Mouse (Mus musculus): ENCODE results near the gene Ppp1r12b. TPM values are rescaled to one million over a fixed set of nuclear protein-coding genes. Genes with fewer than 3 reads are reported as not detected.

The Ppp1r12b gene
- polyA plus RNA-seq, 1 experiment, result 4.4 TPM

- no peaks in the 10 kb centered on the region for H3K79me2 ChIP-seq (ENCODE audit: control insufficient read depth, insufficient read depth)
- TF ChIP-seq TCF12 (IDR thresholded peaks at IDR 0.05; ENCODE audit: insufficient read depth, poor library complexity, severe bottlenecking) (no peak), USF1 (IDR thresholded peaks at IDR 0.05; ENCODE audit: low read depth) (no peak), MYOG (IDR thresholded peaks at IDR 0.05; ENCODE audit: control insufficient read depth in 1 of 3, insufficient read depth in 1 of 3, insufficient read length in 2 of 3, low read depth in 2 of 3) (no peak), SRF (IDR thresholded peaks at IDR 0.05; ENCODE audit: control insufficient read depth, insufficient read length, low read depth) (no peak), E2F4 (IDR thresholded peaks at IDR 0.05; ENCODE audit: insufficient read depth) (no peak), REST (IDR thresholded peaks at IDR 0.05; ENCODE audit: insufficient read depth, insufficient read length) (no peak), MYOD1 (IDR thresholded peaks at IDR 0.05; ENCODE audit: control insufficient read depth in 1 of 3, insufficient read length in 2 of 3, low read depth in 2 of 3) (no peak), CEBPB (IDR thresholded peaks at IDR 0.05; ENCODE audit: insufficient read depth, poor library complexity, severe bottlenecking) (no peak), TCF3 (IDR thresholded peaks at IDR 0.05; ENCODE audit: insufficient read length, low read depth) (no peak), POLR2AphosphoS2 (IDR thresholded peaks at IDR 0.05; ENCODE audit: insufficient read length, low read depth) (no peak)
- no peaks in the 10 kb centered on the region for H3K36me3 ChIP-seq (ENCODE audit: control insufficient read depth, insufficient read depth)
- H3K27me3 ChIP-seq (ENCODE audit: control insufficient read depth, insufficient read depth, insufficient read length), result no peaks in the 10 kb centered on the region
- H3K4me3 ChIP-seq, result no peak overlapping the region
- H3ac ChIP-seq (ENCODE audit: control insufficient read depth, insufficient read length), result no peak overlapping the region
- no peak overlapping the region for H3K4me2 ChIP-seq (ENCODE audit: low read depth)
Measured at GRCm38 (mm10) chr1:134782797-134783196, 172.9 kb downstream of the Ppp1r12b start.

GRCm38 (mm10) chr1:134777936-134778548, 177.7 kb downstream of the Ppp1r12b start:
- TF ChIP-seq CEBPB (IDR thresholded peaks at IDR 0.05; ENCODE audit: insufficient read depth, poor library complexity, severe bottlenecking) (no peak), TCF12 (IDR thresholded peaks at IDR 0.05; ENCODE audit: insufficient read depth, poor library complexity, severe bottlenecking) (no peak), MYOD1 (IDR thresholded peaks at IDR 0.05; ENCODE audit: control insufficient read depth in 1 of 3, insufficient read length in 2 of 3, low read depth in 2 of 3) (no peak), USF1 (IDR thresholded peaks at IDR 0.05; ENCODE audit: low read depth) (no peak), MAX (IDR thresholded peaks at IDR 0.05; ENCODE audit: low read depth) (no peak)
- no peaks in the 10 kb centered on the region for H3K27me3 ChIP-seq (ENCODE audit: control insufficient read depth, insufficient read depth, insufficient read length)
- H3ac ChIP-seq (ENCODE audit: control insufficient read depth, insufficient read length), result no peak overlapping the region
- no peaks in the 10 kb centered on the region for H3K36me3 ChIP-seq (ENCODE audit: control insufficient read depth, insufficient read depth)
- H3K79me2 ChIP-seq (ENCODE audit: control insufficient read depth, insufficient read depth), result no peaks in the 10 kb centered on the region
- no peak overlapping the region for H3K4me3 ChIP-seq
- H3K4me2 ChIP-seq (ENCODE audit: low read depth), result no peak overlapping the region

GRCm38 (mm10) chr1:134777201-134777885, 178.4 kb downstream of the Ppp1r12b start:
- TF ChIP-seq MAX (IDR thresholded peaks at IDR 0.05; ENCODE audit: low read depth) (no peak), POLR2A (IDR thresholded peaks at IDR 0.05; ENCODE audit: insufficient read length, low read depth) (no peak), SRF (IDR thresholded peaks at IDR 0.05; ENCODE audit: control insufficient read depth, insufficient read length, low read depth) (no peak), TCF3 (IDR thresholded peaks at IDR 0.05; ENCODE audit: insufficient read length, low read depth) (no peak), TCF12 (IDR thresholded peaks at IDR 0.05; ENCODE audit: insufficient read depth, poor library complexity, severe bottlenecking) (no peak), POLR2AphosphoS2 (IDR thresholded peaks at IDR 0.05; ENCODE audit: insufficient read length, low read depth) (no peak), MYOD1 (IDR thresholded peaks at IDR 0.05; ENCODE audit: control insufficient read depth in 1 of 3, insufficient read length in 2 of 3, low read depth in 2 of 3) (no peak), USF1 (IDR thresholded peaks at IDR 0.05; ENCODE audit: low read depth) (no peak), MYOG (IDR thresholded peaks at IDR 0.05; ENCODE audit: control insufficient read depth in 1 of 3, insufficient read depth in 1 of 3, insufficient read length in 2 of 3, low read depth in 2 of 3) (no peak), CEBPB (IDR thresholded peaks at IDR 0.05; ENCODE audit: insufficient read depth, poor library complexity, severe bottlenecking) (no peak), REST (IDR thresholded peaks at IDR 0.05; ENCODE audit: insufficient read depth, insufficient read length) (no peak), E2F4 (IDR thresholded peaks at IDR 0.05; ENCODE audit: insufficient read depth) (no peak)
- no peaks in the 10 kb centered on the region for H3K36me3 ChIP-seq (ENCODE audit: control insufficient read depth, insufficient read depth)
- H3ac ChIP-seq (ENCODE audit: control insufficient read depth, insufficient read length), result no peak overlapping the region
- H3K79me2 ChIP-seq (ENCODE audit: control insufficient read depth, insufficient read depth), result no peaks in the 10 kb centered on the region
- no peaks in the 10 kb centered on the region for H3K27me3 ChIP-seq (ENCODE audit: control insufficient read depth, insufficient read depth, insufficient read length)
- no peak overlapping the region for H3K4me3 ChIP-seq
- no peak overlapping the region for H3K4me2 ChIP-seq (ENCODE audit: low read depth)

GRCm38 (mm10) chr1:134775631-134776030, 180.1 kb downstream of the Ppp1r12b start:
- Histone ChIP-seq H3K4me2 (ENCODE audit: low read depth) (no peak overlapping the region), H3ac (ENCODE audit: control insufficient read depth, insufficient read length) (no peak overlapping the region), H3K4me3 (no peak overlapping the region), H3K36me3 (ENCODE audit: control insufficient read depth, insufficient read depth) (no peaks in the 10 kb centered on the region), H3K27me3 (ENCODE audit: control insufficient read depth, insufficient read depth, insufficient read length) (no peaks in the 10 kb centered on the region), H3K79me2 (ENCODE audit: control insufficient read depth, insufficient read depth) (no peaks in the 10 kb centered on the region)
- TF ChIP-seq TCF12 (IDR thresholded peaks at IDR 0.05; ENCODE audit: insufficient read depth, poor library complexity, severe bottlenecking) (no peak), POLR2A (IDR thresholded peaks at IDR 0.05; ENCODE audit: insufficient read length, low read depth) (no peak), USF1 (IDR thresholded peaks at IDR 0.05; ENCODE audit: low read depth) (no peak), CEBPB (IDR thresholded peaks at IDR 0.05; ENCODE audit: insufficient read depth, poor library complexity, severe bottlenecking) (no peak), SRF (IDR thresholded peaks at IDR 0.05; ENCODE audit: control insufficient read depth, insufficient read length, low read depth) (no peak), MYOD1 (IDR thresholded peaks at IDR 0.05; ENCODE audit: control insufficient read depth in 1 of 3, insufficient read length in 2 of 3, low read depth in 2 of 3) (no peak), REST (IDR thresholded peaks at IDR 0.05; ENCODE audit: insufficient read depth, insufficient read length) (no peak), POLR2AphosphoS2 (IDR thresholded peaks at IDR 0.05; ENCODE audit: insufficient read length, low read depth) (no peak), MAX (IDR thresholded peaks at IDR 0.05; ENCODE audit: low read depth) (no peak), E2F4 (IDR thresholded peaks at IDR 0.05; ENCODE audit: insufficient read depth) (no peak), MYOG (IDR thresholded peaks at IDR 0.05; ENCODE audit: control insufficient read depth in 1 of 3, insufficient read depth in 1 of 3, insufficient read length in 2 of 3, low read depth in 2 of 3) (no peak), TCF3 (IDR thresholded peaks at IDR 0.05; ENCODE audit: insufficient read length, low read depth) (no peak)
